Mouse (Mus musculus) neural tube, embryonic 10.5 days (tissue): ENCODE data around the gene Cend1.
A peak's percentile ranks its signal among the peaks of the same experiment; 100 is the strongest.

Source experiments
- DNase-seq: peaks from one replicate; pipeline ENCODE4 v3.0.0-alpha.2; 2017; ENCODE audit warnings: low spot score; ENCODE audit errors: extremely low spot score

Cend1 gene

GRCm38 (mm10) chr7:141394158-141394557 is 35.1 kb downstream of the Cend1 start:
- no peak for DNase-seq

GRCm38 (mm10) chr7:141392552-141393222 is 36.6 kb downstream of the Cend1 start:
- no peak for DNase-seq

- DNase-seq, result peak; percentile 97
These were observed 37.4 kb downstream of the Cend1 start, which contains the start of gene Taldo1 for GRCm38 (mm10) chr7:141391625-141392551. Gene Taldo1, plus strand, starts transcription at chr7:141392199.

GRCm38 (mm10) chr7:141390326-141391259 is 38.7 kb downstream of the Cend1 start:
- no peak for DNase-seq

- no peak for DNase-seq
These were observed 40.7 kb downstream of the Cend1 start for GRCm38 (mm10) chr7:141388487-141389109.

GRCm38 (mm10) chr7:141387807-141388486 is 41.3 kb downstream of the Cend1 start:
- DNase-seq, result no peak

GRCm38 (mm10) chr7:141381068-141381835 is 48.0 kb downstream of the Cend1 start:
- DNase-seq, result no peak

- no peak for DNase-seq
These were observed 49.7 kb downstream of the Cend1 start for GRCm38 (mm10) chr7:141379584-141379983.
